Mouse (Mus musculus) testis, adult 2 months (tissue): ENCODE data around the gene Dbh.

Experiments
- CTCF ChIP-seq: fragments of 200-500 bp; IDR thresholded peaks from 2 replicates; pipeline ENCODE4 v1.5.1; 2012; ENCODE audit warnings: low read depth, mild to moderate bottlenecking, inconsistent platforms, low read length, moderate library complexity; ENCODE audit not compliant: control insufficient read depth, insufficient read depth, insufficient replicate concordance
- POLR2A ChIP-seq: fragments of 200-500 bp; IDR thresholded peaks from 2 replicates; pipeline ENCODE4 v1.6.1; 2012; ENCODE audit warnings: low read depth, mild to moderate bottlenecking, inconsistent platforms, low read length, moderate library complexity; ENCODE audit not compliant: control insufficient read depth

DNA sequence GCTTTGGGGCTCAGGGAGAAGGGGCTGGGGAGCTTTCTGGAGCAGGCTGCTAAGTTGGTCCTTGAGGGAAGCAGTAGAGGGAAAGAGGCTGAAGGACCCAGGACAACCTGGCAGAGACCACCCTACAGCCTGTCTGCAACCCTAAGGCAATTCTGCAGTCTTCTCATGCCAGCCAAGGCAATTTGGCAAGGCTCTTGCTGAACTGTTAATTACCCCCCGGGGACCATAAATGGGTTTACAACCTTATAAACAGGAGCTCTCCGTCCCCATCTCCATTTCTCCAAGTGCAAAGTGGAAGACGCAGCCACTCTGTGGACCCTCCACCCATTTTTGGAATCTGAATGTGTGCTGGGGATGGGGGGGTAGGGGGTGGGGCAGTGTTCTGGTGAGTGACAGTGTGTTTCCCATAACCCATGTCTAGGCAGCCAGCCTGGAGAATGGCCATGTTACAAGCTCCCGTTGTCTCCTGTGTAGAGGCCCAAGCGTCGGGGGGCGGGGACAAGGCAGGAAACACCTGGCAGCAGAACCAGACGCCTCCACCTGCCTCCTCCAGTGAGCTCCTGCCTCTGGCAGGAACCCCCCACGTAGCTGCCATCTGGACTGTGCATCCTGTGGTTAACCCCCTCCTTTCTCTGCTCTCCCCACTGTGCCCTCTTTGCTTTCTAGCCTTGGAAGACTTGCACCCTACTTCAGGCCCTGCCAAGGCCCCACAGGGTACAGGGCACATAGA, 43.2 kb upstream of the Dbh start:
- TF ChIP-seq POLR2A (no peak), CTCF (no peak)
